Mouse (Mus musculus): ENCODE data around the gene Uap1.
"Not testable (repeated sequence)": the region's sequence is repeated elsewhere in the genome, so short reads cannot be mapped to it uniquely, and the experiment has no call there.

Uap1 gene

DNA sequence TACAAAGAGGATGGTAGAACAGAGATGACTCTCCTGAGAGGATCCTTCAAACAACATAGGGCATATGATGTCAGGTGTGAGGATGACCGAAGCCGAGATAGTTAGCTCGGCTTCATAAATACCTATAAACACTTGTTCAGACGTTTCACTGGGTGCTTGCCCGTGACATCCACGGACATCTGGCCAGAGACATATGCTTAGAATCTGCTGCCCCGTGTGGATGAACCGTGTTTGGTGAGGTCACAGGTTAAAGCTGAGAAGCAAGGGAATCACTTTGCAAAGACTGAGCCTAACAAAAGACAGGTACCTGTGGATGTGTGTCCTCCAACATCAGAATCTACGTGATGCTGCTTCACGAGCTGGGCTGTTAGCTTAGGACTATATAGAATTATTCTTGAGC lies 62.5 kb downstream of the Uap1 start:
- DNase-seq (ENCODE audit: low read depth, low spot score) = no peak

DNA sequence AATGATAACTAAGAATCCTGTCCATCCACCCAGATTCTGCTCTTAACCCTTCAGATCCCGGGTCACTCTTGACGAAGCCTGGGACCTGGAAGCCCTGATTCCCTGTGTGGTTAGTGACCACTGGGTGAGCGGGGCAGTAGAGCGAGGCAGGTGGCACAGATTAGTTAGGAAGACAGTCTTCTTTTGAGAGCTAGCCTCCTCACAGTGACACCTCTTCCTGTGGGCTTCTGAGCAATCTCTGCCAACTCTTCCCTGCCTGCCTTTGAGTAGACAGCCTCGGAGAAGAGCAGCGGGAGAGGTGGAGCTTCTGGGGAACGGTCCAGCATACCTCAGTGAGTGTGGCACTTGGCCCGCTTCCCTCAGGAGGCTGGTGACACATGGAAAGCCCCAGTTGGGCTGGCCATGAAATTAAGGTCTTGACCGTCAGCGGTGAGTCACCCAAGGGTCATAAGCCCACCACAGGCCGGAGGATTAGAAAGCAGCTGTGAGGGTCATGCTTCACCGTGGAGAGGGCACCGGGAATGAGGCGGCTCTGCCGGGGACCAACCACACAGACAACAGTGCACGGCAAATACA lies 63.0 kb downstream of the Uap1 start:
- DNase-seq (ENCODE audit: low read depth, low spot score) = no peak

DNA sequence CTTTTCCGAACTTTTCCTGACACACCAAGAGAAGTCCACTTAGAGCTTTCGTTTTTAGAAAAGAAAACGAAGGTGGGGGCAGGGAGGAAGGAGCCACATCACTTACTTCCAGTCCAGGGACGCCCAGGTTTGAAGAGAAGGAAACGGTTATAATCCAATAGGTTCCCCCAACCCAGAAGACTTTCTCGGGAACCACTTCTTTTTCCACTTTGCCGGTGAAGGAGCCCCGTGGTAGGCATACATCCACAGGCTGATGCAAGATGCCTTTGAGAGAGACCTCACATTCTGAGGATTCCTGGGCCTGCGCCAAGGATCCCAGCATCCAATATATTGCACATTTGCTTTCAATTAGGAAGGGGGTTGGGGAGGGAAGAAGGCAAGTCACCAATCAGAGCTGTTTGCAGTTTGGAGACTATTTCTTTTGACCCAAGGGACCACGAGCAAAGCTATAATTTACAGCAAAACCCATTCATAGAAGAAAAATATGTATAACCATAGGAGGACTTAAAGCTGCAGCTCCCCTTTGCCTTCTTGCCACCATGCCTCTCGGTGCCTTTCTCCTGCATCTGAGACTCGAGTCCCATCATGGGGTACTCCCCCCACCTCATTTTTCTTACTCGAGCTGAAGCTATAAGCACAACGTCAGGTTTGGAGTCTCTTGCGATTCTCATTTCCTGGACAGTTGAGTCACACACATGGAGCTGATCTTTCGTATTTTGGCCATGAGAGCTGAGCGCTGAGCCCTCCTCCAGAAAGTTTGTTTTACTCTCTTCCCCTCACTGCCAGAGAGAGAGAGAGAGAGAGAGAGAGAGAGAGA lies 64.0 kb downstream of the Uap1 start, which contains the start of gene Ddr2:
Gene Ddr2, minus strand, starts transcription at position 247 of the 817 bp plus-strand sequence.
- peak; percentile 89 for DNase-seq (ENCODE audit: low read depth, low spot score)

DNA sequence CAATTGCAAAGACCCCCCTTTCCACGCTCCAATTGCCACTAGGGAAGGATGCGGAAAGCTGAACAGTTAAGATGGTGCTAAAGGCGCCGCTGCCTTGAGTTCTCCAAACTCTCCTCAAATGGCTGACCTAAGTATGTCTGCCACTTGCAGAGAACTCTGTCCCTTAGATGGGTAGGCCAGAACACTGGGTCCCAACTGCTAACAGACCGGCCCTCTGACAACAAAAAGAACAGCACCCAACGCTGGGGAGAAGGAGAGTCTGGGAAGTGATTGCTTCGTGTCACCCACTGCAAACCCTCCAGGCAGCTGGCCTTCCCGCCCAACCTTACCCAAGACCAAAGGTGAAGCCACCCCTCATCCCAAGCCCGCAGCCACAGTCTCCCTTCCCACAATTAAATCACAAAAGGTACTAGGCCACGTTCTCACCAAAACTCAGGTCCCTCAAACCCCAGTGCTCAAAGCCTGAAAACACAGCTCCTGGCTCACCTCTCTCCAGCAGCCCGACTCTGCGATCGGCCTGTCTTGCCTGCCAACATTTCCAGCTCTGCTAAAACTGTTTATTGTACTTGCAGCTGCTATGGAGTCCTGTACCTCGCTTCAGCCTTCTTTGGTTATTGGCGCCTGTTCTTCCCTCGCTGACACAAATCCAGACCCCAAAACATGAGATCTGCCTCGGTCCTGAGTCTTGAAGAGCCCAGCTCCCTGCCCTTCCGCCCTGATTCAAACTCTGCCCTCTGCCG lies 64.8 kb downstream of the Uap1 start:
- peak; percentile 42 for DNase-seq (ENCODE audit: low read depth, low spot score)

DNA sequence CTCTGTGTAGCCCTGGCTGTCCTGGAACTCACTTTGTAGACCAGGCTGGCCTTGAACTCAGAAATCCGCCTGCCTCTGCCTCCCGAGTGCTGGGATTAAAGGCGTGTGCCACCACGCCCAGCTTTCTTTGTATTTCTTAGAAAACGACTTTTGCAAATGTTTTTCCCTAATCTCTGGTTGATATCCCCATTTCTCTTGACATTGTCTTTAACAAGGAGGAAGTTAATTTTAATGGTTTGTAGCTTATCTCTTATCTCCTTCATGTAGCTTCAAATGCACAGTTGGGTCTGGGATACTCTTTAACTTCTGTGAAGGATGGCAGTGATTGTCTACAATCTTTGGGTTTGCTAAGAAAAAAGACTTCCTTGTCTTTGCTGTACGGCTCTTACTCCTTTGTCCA lies 71.9 kb downstream of the Uap1 start:
- not testable (repeated sequence) for DNase-seq (ENCODE audit: low read depth, low spot score)
